ENCODE assay signal across 9 mouse cellular contexts in the genomic region with DNA sequence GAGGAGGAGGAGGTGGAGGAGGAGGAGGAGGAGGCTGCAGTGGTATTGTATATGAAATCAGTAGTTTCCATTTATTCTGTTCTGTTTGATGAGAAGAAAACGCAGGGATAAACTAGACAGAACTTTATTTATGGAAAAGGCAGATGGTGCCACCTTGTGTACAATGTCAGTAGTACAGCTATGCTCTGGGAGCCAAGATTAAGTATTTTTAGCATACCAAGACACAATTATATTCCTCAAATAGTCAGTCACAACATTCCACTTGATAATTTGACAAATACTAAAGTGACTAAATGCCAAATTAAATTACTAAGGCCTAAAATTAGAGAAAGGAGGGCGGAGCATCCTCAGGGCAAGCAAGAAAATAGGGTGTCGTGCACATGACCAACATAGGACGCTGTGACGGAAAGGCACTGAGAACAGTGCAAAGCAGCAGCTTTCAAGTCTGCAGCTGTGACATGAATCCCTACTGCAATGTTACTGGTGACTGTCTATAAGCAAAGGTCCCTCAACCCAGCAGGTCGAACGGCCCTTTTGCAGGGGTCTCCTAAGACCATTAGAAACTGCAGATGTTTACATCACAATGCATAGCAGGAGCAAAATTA.
DNase-seq lines count a peak whose midpoint lies in the region; ATAC-seq and TF ChIP-seq lines count a peak whose summit lies in the region.
"Had no signal": no experiment of that assay in that cellular context is flagged by ENCODE, and none has a peak within 500 bp of the region (broad histone marks: within the 10 kb centered on the region; RNA-seq: fewer than 3 reads in every experiment).

No protein-coding gene starts in this region.

- DNase-seq in cerebellum, adult 2 months, result peak in 1 of 2 experiments; percentile 14
- peak; percentile 31 for DNase-seq in ovary, postnatal 14 days (ENCODE audit: low spot score)
- no peak for DNase-seq in ovary, postnatal 10 days (ENCODE audit: low spot score)
- DNase-seq in forelimb bud, embryonic 11.5 days (ENCODE audit: low read depth, low spot score), result peak; percentile 30
- peak; percentile 84 for DNase-seq in layer of hippocampus, adult 11-12 months (ENCODE audit: low spot score)
- DNase-seq in midbrain, postnatal 0 days (ENCODE audit: low spot score), result peak; percentile 80
- no peak for DNase-seq in natural killer cell, adult 2 months (ENCODE audit: low spot score in 2 of 2)

- H3K9me3 ChIP-seq in midbrain, postnatal 0 days (ENCODE audit: low read length), result no peaks in the 10 kb centered on the region
- H3K9me3 ChIP-seq: hindbrain, embryonic 15.5 days had no signal

- H3K27ac ChIP-seq in cerebellum, adult 2 months (ENCODE audit: insufficient read depth, low read length), result no peak overlapping the region
- H3K27ac ChIP-seq in midbrain, postnatal 0 days (ENCODE audit: low read depth, low read length), result no peak overlapping the region
- H3K27ac ChIP-seq: hindbrain, embryonic 15.5 days had no signal

- no peak overlapping the region for H3K4me3 ChIP-seq in cerebellum, adult 2 months (replicated peaks; ENCODE audit: insufficient read depth, low read depth, low read length)
- no peak overlapping the region for H3K4me3 ChIP-seq in midbrain, postnatal 0 days (ENCODE audit: low read depth, low read length)
- H3K4me3 ChIP-seq: hindbrain, embryonic 15.5 days had no signal

- no peaks in the 10 kb centered on the region for H3K4me1 ChIP-seq in cerebellum, adult 2 months (ENCODE audit: control insufficient read depth, insufficient read depth, low read length)
- no peaks in the 10 kb centered on the region for H3K4me1 ChIP-seq in midbrain, postnatal 0 days (ENCODE audit: insufficient read depth, low read length)
- H3K4me1 ChIP-seq: hindbrain, embryonic 15.5 days had no signal

- H3K27me3 ChIP-seq in cerebellum, adult 2 months (ENCODE audit: control insufficient read depth, insufficient read depth, low read length), result no peaks in the 10 kb centered on the region
- no peaks in the 10 kb centered on the region for H3K27me3 ChIP-seq in midbrain, postnatal 0 days (ENCODE audit: insufficient read depth, low read length)
- H3K27me3 ChIP-seq: hindbrain, embryonic 15.5 days had no signal

- no peak for TF ChIP-seq POLR2A in cerebellum, adult 2 months (IDR thresholded peaks at IDR 0.05; ENCODE audit: borderline replicate concordance, insufficient read depth, low read length)

- whole genome bisulfite sequencing in cerebellum, adult 2 months, result 79% methylated on average over 7 of the region's 7 CpGs
- 72% methylated on average over 7 of the region's 7 CpGs for WGBS in midbrain, postnatal 0 days

- no peak overlapping the region for H3K9ac ChIP-seq in midbrain, postnatal 0 days (replicated peaks; ENCODE audit: low read length, poor library complexity, severe bottlenecking)
- H3K9ac ChIP-seq: hindbrain, embryonic 15.5 days had no signal

- H3K36me3 ChIP-seq in midbrain, postnatal 0 days (ENCODE audit: insufficient read depth, low read length), result peaks cover 8% of the 10 kb centered on the region; the same call in 1 of the 2 replicates
- H3K36me3 ChIP-seq: hindbrain, embryonic 15.5 days had no signal

- no peak overlapping the region for H3K4me2 ChIP-seq in midbrain, postnatal 0 days (ENCODE audit: low read depth, low read length, poor library complexity, severe bottlenecking)
- H3K4me2 ChIP-seq: hindbrain, embryonic 15.5 days had no signal

- peak; percentile 28; the same call in 1 of the 2 replicates for TF ChIP-seq CTCF in cerebellum, adult 2 months (IDR thresholded peaks at IDR 0.05; ENCODE audit: borderline replicate concordance, insufficient read depth, low read depth, low read length)
- TF ChIP-seq CTCF in midbrain, postnatal 0 days (IDR thresholded peaks at IDR 0.05), result peak; percentile 88

- no peak for ATAC-seq in cerebellum, adult (ENCODE audit: insufficient number of reproducible peaks, low FRiP score, low TSS enrichment)
- ATAC-seq in midbrain, postnatal 0 days (ENCODE audit: low FRiP score), result peak; percentile 29; the same call in 1 of the 2 replicates

Comparison
In these comparisons a context has a peak if more than half of its experiments do, and no peak if none do; other contexts are left out.
1. DNase-seq: peak in ovary, postnatal 14 days (single experiment), forelimb bud, embryonic 11.5 days (single experiment), layer of hippocampus, adult 11-12 months (single experiment) and midbrain, postnatal 0 days (single experiment); none in ovary, postnatal 10 days (single experiment) and natural killer cell, adult 2 months (0 of 2).